Mouse (Mus musculus) midbrain, embryonic 12.5 days (tissue): ENCODE data around the gene Cacng8. TPM values are rescaled to one million over a fixed set of nuclear protein-coding genes. Genes with fewer than 3 reads are reported as not detected.
"Not testable (repeated sequence)": the region's sequence is repeated elsewhere in the genome, so short reads cannot be mapped to it uniquely, and the experiment has no call there.

Source experiments
- ATAC-seq: fragments of 200-750 bp; cut with Nextera tagmentation; 2 replicates; pipeline ENCODE4 v1.8.0; 2017; ENCODE audit warnings: low read depth, moderate TSS enrichment, moderate library complexity; ENCODE audit not compliant: low FRiP score
- H3K27ac ChIP-seq: fragments of 300-500 bp; sonication (generic); replicated peaks from 2 replicates; pipeline ENCODE4 v1.5.1; 2016; ENCODE audit warnings: mild to moderate bottlenecking
- H3K27me3 ChIP-seq: fragments of 300-500 bp; sonication (generic); 2 replicates; pipeline ENCODE4 v1.6.1; 2016; ENCODE audit warnings: mild to moderate bottlenecking
- H3K36me3 ChIP-seq: fragments of 300-500 bp; sonication (generic); 2 replicates; pipeline ENCODE4 v1.6.1; 2016
- H3K4me1 ChIP-seq: fragments of 300-500 bp; sonication (generic); 2 replicates; pipeline ENCODE4 v1.6.1; 2016
- H3K4me2 ChIP-seq: fragments of 300-500 bp; sonication (generic); replicated peaks from 2 replicates; pipeline ENCODE4 v1.6.1; 2016; ENCODE audit warnings: mild to moderate bottlenecking, moderate library complexity
- H3K4me3 ChIP-seq: fragments of 300-500 bp; sonication (generic); 2 replicates; pipeline ENCODE4 v1.5.1; 2016; ENCODE audit warnings: mild to moderate bottlenecking
- H3K9ac ChIP-seq: fragments of 300-500 bp; sonication (generic); replicated peaks from 2 replicates; pipeline ENCODE4 v1.6.1; 2016; ENCODE audit warnings: mild to moderate bottlenecking, moderate library complexity
- H3K9me3 ChIP-seq: fragments of 300-500 bp; sonication (generic); 2 replicates; pipeline ENCODE4 v1.6.1; 2016; ENCODE audit warnings: mild to moderate bottlenecking
- WGBS: fragments of 180-500 bp; shearing (Covaris S2); methylation state at CpG from one replicate; pipeline ENCODE4 v1.1.7; 2016; 5-methylcytosine and 5-hydroxymethylcytosine counted together
- polyA plus RNA-seq: library from polyadenylated mRNA; unstranded; fragments of >200 nt; fragmentation: Nextera tagmentation; extraction: Ambion mirVana; gene quantifications from 2 replicates; pipeline ENCODE4 v1.2.1, GENCODE M21; 2016

Gene Cacng8
- polyA plus RNA-seq, 1 experiment from 2014 or later = 7.9 TPM

DNA sequence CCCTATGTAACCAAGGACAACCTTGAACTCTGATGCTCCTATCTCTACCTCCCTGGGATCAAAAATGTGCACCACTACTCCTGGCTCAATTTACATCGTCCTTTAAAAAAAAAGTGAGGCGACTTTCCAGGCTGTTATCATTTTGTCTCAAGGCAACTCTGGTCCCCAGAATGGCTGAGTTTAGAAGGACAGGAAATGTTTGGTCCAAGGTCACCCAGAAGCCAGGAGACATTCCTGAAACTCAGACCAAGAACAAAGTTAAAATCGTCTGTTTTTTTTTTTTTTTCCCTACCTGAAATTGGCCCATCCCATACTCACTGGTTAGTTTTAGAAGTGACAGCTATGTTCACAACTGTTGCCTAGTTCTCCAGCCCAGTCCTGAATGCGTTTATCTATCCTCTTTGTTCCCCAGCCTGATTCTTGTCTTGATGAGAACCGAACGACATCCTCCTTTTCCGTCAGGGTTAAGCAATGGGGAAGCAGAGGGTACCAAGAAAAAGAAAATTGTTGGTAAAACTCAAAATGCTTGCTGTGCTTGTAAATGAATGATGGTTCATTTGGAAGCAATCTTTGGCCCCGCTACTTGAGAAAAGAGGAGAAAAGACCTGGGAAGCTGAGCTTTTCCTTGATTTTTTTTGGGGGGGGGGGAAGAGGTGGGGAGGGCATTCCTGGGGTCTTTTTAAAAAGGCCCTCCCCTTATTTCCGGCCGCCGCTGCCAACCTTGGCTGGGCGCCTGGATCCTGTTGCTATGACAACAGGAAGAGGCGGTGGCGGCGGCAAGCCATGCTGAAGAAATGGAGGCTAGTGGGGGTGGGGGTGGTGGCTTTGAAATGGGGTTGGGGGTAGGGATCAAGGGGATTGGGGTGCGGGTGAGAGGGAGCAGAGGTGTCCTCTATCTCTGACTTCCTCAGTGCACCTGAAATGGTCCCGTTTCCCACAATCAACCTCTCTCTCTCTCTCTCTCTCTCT lies 755 bp upstream of the Cacng8 start:
- Histone ChIP-seq H3K36me3 (peaks cover 9% of the 10 kb centered on the region), H3K4me2 (peak overlapping the region; percentile 70), H3K27me3 (peaks cover 3% of the 10 kb centered on the region; the same call in 1 of the 2 replicates), H3K9me3 (no peaks in the 10 kb centered on the region), H3K4me3 (peak overlapping the region; percentile 46), H3K9ac (peak overlapping the region; percentile 47), H3K27ac (peak overlapping the region; percentile 66), H3K4me1 (peaks cover 34% of the 10 kb centered on the region)
- WGBS = 3% methylated on average over 14 of the region's 17 CpGs
- ATAC-seq = peak; percentile 74

DNA sequence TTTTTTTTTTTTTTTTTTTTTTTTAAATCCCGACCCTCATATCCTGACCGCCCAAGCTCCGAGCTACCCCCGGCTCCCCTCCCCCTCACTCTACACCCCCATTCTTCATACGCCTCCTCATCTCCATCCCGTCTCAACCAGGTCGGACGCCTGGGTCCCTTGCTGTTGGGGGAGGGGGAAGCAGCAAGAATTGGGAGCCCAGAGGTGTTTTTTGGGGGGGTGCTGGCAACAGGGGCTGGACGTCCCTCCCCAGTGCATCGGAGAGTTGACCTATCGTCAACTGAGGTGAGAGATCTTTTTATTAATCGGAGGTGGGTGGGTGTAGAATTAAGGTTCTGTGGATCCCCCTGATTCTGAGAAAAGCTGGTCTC lies 583 bp downstream of the Cacng8 start:
- H3K27ac ChIP-seq = peak overlapping the region; percentile 58; the same call in 1 of the 2 replicates
- 2% methylated on average over 12 of the region's 12 CpGs for WGBS
- H3K9me3 ChIP-seq = no peaks in the 10 kb centered on the region
- peak overlapping the region; percentile 60 for H3K9ac ChIP-seq
- H3K4me1 ChIP-seq = peaks cover 34% of the 10 kb centered on the region
- peaks cover 12% of the 10 kb centered on the region for H3K36me3 ChIP-seq
- peaks cover 3% of the 10 kb centered on the region; the same call in 1 of the 2 replicates for H3K27me3 ChIP-seq
- peak overlapping the region; percentile 46 for H3K4me3 ChIP-seq
- ATAC-seq = peak; percentile 53
- H3K4me2 ChIP-seq = peak overlapping the region; percentile 70

DNA sequence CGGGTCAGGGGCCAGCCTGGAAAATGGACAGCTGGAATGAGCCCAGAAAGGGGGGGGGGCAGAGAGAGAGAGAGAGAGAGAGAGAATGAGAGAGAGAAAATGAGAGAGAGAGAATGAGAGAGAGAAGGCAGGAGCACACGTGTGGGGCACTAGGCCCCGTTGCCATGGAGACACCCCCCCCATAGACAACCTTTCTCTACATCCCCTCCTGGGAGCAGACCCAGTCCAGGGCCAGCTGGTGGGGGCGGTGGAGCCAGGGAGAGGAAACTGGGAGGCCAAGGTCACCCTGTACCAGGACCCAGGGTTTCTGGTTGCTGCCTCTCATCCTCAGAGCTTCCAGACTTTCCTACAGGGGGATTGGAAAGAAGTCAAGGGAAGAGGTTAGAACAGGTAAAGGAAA lies 1.3 kb downstream of the Cacng8 start:
- H3K36me3 ChIP-seq = peaks cover 12% of the 10 kb centered on the region
- no peak overlapping the region; the same call in 1 of the 2 replicates for H3K27ac ChIP-seq
- H3K4me2 ChIP-seq = peak overlapping the region; percentile 70
- H3K27me3 ChIP-seq = peaks cover 3% of the 10 kb centered on the region; the same call in 1 of the 2 replicates
- WGBS = 9% methylated on average over 4 of the region's 4 CpGs
- ATAC-seq = peak; percentile 34
- H3K4me3 ChIP-seq = peak overlapping the region; percentile 46
- no peaks in the 10 kb centered on the region for H3K9me3 ChIP-seq
- peak overlapping the region; percentile 34; the same call in 1 of the 2 replicates for H3K9ac ChIP-seq
- H3K4me1 ChIP-seq = peaks cover 34% of the 10 kb centered on the region

DNA sequence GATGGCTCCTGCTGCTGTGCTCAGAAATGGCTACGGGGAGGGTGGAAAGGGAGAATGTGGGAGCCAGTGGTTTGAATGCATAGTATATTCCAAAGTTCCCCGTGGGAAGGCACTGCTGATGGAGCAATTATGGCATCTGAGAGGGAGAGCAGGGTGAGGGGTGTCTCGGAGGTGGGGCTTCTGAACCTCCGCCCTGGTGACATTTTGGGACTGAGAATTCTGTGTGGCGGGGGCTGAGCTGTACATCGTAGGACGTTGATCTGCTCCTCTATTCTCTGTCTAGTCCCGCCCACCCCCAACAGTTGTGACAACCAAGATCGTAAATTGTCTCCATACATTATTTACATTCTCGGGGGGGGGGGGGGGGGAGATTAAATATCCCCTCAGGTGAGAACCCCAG lies 6.9 kb downstream of the Cacng8 start:
- Histone ChIP-seq H3K4me2 (no peak overlapping the region), H3K9ac (no peak overlapping the region), H3K27ac (no peak overlapping the region), H3K4me1 (peaks cover 23% of the 10 kb centered on the region), H3K4me3 (no peak overlapping the region), H3K27me3 (no peaks in the 10 kb centered on the region; the same call in 1 of the 2 replicates), H3K9me3 (no peaks in the 10 kb centered on the region), H3K36me3 (peaks cover 12% of the 10 kb centered on the region)
- WGBS = 70% methylated on average over 10 of the region's 10 CpGs
- peak; percentile 41; the same call in 1 of the 2 replicates for ATAC-seq

DNA sequence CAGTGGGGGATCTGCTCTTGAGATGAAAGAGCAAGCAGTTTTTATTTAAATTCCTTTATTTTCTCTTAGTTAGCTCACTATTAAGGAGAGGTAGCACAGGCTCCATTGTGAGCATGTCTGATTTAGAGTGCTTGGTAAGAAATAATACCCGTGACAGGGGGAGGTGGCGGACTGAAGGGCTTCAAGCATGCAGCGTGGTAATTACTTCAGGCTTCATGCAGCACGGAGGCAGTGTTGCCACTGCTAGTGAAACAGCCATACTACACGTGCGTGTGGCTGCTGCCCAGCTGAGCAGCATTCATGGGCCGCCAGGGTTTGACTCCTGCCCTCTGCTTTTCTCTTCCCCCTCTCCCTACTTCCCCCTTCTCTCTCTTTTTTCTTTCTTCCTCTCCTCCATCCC lies 7.3 kb downstream of the Cacng8 start:
- Histone ChIP-seq H3K27ac (no peak overlapping the region), H3K4me1 (peaks cover 19% of the 10 kb centered on the region), H3K27me3 (no peaks in the 10 kb centered on the region), H3K9me3 (no peaks in the 10 kb centered on the region), H3K4me2 (no peak overlapping the region; the same call in 1 of the 2 replicates), H3K4me3 (no peak overlapping the region), H3K36me3 (peaks cover 12% of the 10 kb centered on the region), H3K9ac (no peak overlapping the region)
- WGBS = 25% methylated on average over 7 of the region's 7 CpGs
- peak; percentile 80 for ATAC-seq

DNA sequence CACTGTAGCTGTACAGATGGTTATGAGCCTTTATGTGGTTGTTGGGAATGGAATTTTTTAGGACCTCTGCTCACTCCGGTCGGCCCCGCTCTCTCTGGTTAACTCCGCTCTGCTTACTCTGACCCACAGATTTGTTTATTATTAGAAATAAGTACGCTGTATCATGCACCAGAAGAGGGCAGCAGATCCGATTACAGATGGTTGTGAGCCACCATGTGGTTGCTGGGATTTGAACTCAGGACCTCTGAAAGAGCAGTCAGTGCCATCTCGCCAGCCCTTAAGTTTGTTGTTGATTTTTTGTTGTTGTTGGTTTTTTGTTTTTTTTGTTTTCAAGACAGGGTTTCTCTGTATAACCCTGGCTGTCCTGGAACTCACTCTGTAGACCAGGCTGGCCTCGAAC lies 7.9 kb downstream of the Cacng8 start:
- not testable (repeated sequence) for H3K9ac ChIP-seq, H3K9me3 ChIP-seq, H3K4me2 ChIP-seq, H3K4me3 ChIP-seq, H3K27ac ChIP-seq, H3K27me3 ChIP-seq
- peaks cover 15% of the 10 kb centered on the region for H3K4me1 ChIP-seq
- peaks cover 12% of the 10 kb centered on the region for H3K36me3 ChIP-seq
- 84% methylated on average over 8 of the region's 8 CpGs for WGBS
- ATAC-seq = 0 out of 2 replicates have a peak, but pooled peaks have one; percentile 51

- Histone ChIP-seq H3K4me3 (no peak overlapping the region), H3K27me3 (no peaks in the 10 kb centered on the region), H3K4me2 (no peak overlapping the region), H3K27ac (no peak overlapping the region), H3K4me1 (peaks cover 11% of the 10 kb centered on the region), H3K36me3 (peaks cover under 1% of the 10 kb centered on the region; the same call in 1 of the 2 replicates), H3K9me3 (no peaks in the 10 kb centered on the region), H3K9ac (no peak overlapping the region)
- no peak for ATAC-seq
These were observed 9.5 kb downstream of the Cacng8 start for GRCm38 (mm10) chr7:3399937-3400336.

- no peak overlapping the region for H3K27ac ChIP-seq
- H3K4me3 ChIP-seq = no peak overlapping the region
- H3K4me2 ChIP-seq = no peak overlapping the region
- no peak overlapping the region for H3K9ac ChIP-seq
- no peaks in the 10 kb centered on the region for H3K9me3 ChIP-seq
- no peaks in the 10 kb centered on the region for H3K36me3 ChIP-seq
- ATAC-seq = no peak
- H3K4me1 ChIP-seq = peaks cover 11% of the 10 kb centered on the region
- peaks cover 35% of the 10 kb centered on the region for H3K27me3 ChIP-seq
- 62% methylated on average over 11 of the region's 11 CpGs for WGBS
These were observed 19.4 kb downstream of the Cacng8 start for GRCm38 (mm10) chr7:3409729-3410520.

DNA sequence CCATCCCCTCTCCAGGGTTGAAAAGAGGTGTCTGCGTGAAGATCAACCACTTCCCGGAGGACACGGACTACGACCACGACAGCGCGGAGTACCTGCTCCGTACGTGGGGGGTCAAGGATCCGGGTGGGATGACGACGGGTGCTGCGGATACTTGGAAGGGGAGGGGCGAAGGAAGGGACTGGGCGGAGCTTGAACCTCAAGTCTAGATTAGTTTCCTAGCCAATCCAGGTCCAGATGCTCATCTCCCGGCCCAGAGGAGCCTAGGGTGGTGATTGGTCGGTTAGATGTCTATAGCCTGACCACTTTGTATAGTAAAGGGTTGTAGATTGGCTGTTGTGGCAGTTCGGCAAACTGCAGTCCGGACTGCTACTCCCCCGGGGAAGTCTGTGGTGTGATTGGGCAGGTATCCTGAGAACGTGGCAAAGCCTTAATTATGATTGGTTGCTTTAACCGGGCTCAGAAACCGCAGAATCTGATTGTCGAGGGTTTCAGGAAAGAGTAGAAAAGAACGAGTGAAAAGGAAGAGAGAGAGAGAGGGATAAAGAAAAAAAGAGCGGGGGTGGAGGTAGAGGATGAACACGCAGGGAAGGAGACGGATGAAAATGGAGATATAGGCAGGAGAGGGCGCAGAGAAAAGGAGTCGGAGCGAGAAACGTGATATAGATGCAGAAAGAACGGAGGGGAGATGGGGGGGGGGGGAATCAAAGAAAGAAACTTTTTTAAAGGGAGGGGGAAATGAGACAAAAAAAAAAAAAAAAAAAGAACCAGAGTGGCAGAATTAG lies 20.9 kb downstream of the Cacng8 start:
- H3K27me3 ChIP-seq = peaks cover 49% of the 10 kb centered on the region
- H3K4me3 ChIP-seq = peak overlapping the region; percentile 41
- WGBS = 1% methylated on average over 33 of the region's 33 CpGs
- peak overlapping the region; percentile 28; the same call in 1 of the 2 replicates for H3K9ac ChIP-seq
- no peaks in the 10 kb centered on the region for H3K36me3 ChIP-seq
- H3K4me2 ChIP-seq = peak overlapping the region; percentile 68
- H3K4me1 ChIP-seq = peaks cover 22% of the 10 kb centered on the region
- no peak overlapping the region for H3K27ac ChIP-seq
- H3K9me3 ChIP-seq = no peaks in the 10 kb centered on the region
- peak; percentile 91 for ATAC-seq

GRCm38 (mm10) chr7:3412036-3412435 lies 21.6 kb downstream of the Cacng8 start:
- H3K4me1 ChIP-seq = peaks cover 22% of the 10 kb centered on the region
- peak overlapping the region; percentile 34; the same call in 1 of the 2 replicates for H3K9ac ChIP-seq
- WGBS = 2% methylated on average over 20 of the region's 20 CpGs
- H3K27ac ChIP-seq = no peak overlapping the region
- H3K27me3 ChIP-seq = peaks cover 56% of the 10 kb centered on the region
- peak overlapping the region; percentile 41 for H3K4me3 ChIP-seq
- no peaks in the 10 kb centered on the region for H3K9me3 ChIP-seq
- H3K36me3 ChIP-seq = no peaks in the 10 kb centered on the region
- ATAC-seq = no peak
- peak overlapping the region; percentile 68 for H3K4me2 ChIP-seq

DNA sequence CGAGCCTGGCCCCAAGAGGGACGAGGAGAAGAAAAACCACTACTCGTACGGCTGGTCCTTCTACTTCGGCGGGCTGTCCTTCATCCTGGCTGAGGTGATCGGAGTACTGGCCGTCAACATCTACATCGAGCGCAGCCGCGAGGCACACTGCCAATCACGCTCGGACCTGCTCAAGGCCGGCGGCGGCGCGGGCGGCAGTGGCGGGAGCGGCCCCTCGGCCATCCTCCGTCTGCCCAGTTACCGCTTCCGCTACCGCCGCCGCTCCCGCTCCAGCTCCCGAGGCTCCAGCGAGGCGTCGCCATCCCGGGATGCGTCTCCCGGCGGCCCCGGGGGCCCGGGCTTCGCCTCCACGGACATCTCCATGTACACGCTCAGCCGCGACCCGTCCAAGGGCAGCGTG lies 24.4 kb downstream of the Cacng8 start:
- WGBS = under 1% methylated on average over 43 of the region's 47 CpGs
- Histone ChIP-seq H3K4me1 (peaks cover 22% of the 10 kb centered on the region), H3K27me3 (peaks cover 67% of the 10 kb centered on the region), H3K27ac (no peak overlapping the region), H3K9me3 (no peaks in the 10 kb centered on the region), H3K36me3 (no peaks in the 10 kb centered on the region), H3K4me3 (peak overlapping the region; percentile 64), H3K4me2 (peak overlapping the region; percentile 99), H3K9ac (peak overlapping the region; percentile 70)
- peak; percentile 8; the same call in 1 of the 2 replicates for ATAC-seq
